24 mouse cellular contexts compared by ENCODE assay signal in the genomic region with DNA sequence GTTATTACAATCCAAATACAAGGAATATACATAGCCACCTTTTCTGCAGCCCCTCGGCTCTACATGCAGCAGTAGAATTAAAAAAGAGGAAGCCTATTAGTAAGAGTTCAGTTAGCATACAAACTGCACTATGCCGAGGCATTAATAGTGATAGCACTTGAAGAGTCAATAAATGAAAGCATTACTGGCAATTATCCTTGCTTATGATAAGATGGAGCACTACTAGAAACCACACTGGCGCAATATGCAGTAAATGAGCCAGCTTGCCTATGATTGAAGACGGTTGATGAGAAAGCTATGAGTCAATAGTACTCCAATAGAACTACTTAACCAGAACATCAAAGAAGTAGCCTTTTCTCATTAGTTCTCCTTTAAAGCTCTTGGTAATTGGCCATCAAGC. TPM values are rescaled to one million over a fixed set of nuclear protein-coding genes. Genes with fewer than 3 reads are reported as not detected.
A peak's percentile ranks its signal among the peaks of the same experiment; 100 is the strongest.
DNase-seq lines count a peak whose midpoint lies in the region; ATAC-seq lines count a peak whose summit lies in the region.
"Had no signal": no experiment of that assay in that cellular context is flagged by ENCODE, and none has a peak within 500 bp of the region (broad histone marks: within the 10 kb centered on the region; RNA-seq: fewer than 3 reads in every experiment).

No protein-coding gene starts in this region.

- H3K27ac ChIP-seq in forebrain, embryonic 14.5 days (ENCODE audit: low read depth, low read length): no peak overlapping the region
- H3K27ac ChIP-seq: embryonic facial prominence, embryonic 13.5 days; embryonic facial prominence, embryonic 15.5 days; forebrain, embryonic 10.5 days; forebrain, embryonic 12.5 days; forebrain, embryonic 15.5 days had no signal

- no peaks in the 10 kb centered on the region for H3K27me3 ChIP-seq in megakaryocyte, embryonic 14.5 days (replicated peaks)
- no peaks in the 10 kb centered on the region for H3K27me3 ChIP-seq in forebrain, embryonic 14.5 days (replicated peaks; ENCODE audit: control insufficient read depth, insufficient read depth, low read length)
- H3K27me3 ChIP-seq: embryonic facial prominence, embryonic 13.5 days; embryonic facial prominence, embryonic 15.5 days; forebrain, embryonic 12.5 days; forebrain, embryonic 15.5 days had no signal

- H3K4me3 ChIP-seq in megakaryocyte, embryonic 14.5 days (replicated peaks): peak overlapping the region; percentile 83
- no peak overlapping the region for H3K4me3 ChIP-seq in forebrain, embryonic 14.5 days (ENCODE audit: low read depth, low read length)
- H3K4me3 ChIP-seq: embryonic facial prominence, embryonic 13.5 days; embryonic facial prominence, embryonic 15.5 days; erythroblast, embryonic 14.5 days; forebrain, embryonic 10.5 days; forebrain, embryonic 12.5 days; forebrain, embryonic 15.5 days had no signal

- H3K4me1 ChIP-seq in megakaryocyte, embryonic 14.5 days: peaks cover 47% of the 10 kb centered on the region
- no peaks in the 10 kb centered on the region for H3K4me1 ChIP-seq in forebrain, embryonic 14.5 days (ENCODE audit: control insufficient read depth, insufficient read depth, low read length)
- H3K4me1 ChIP-seq: embryonic facial prominence, embryonic 13.5 days; embryonic facial prominence, embryonic 15.5 days; forebrain, embryonic 10.5 days; forebrain, embryonic 12.5 days; forebrain, embryonic 15.5 days had no signal

- no peaks in the 10 kb centered on the region for H3K9me3 ChIP-seq in megakaryocyte, embryonic 14.5 days
- H3K9me3 ChIP-seq in forebrain, embryonic 14.5 days (replicated peaks; ENCODE audit: control insufficient read depth, low read length): no peaks in the 10 kb centered on the region
- H3K9me3 ChIP-seq: embryonic facial prominence, embryonic 13.5 days; embryonic facial prominence, embryonic 15.5 days; forebrain, embryonic 10.5 days; forebrain, embryonic 12.5 days; forebrain, embryonic 15.5 days had no signal

- 76% methylated on average over 4 of the region's 4 CpGs for WGBS in forebrain, embryonic 14.5 days

- no peak for ATAC-seq in megakaryocyte, adult 5-6 weeks (ENCODE audit: poor library complexity, severe bottlenecking)
- peak; percentile 18 for ATAC-seq in granulocyte monocyte progenitor cell, adult 5-6 weeks (replicated peaks; ENCODE audit: poor library complexity, severe bottlenecking)
- ATAC-seq in forebrain, embryonic 14.5 days: no peak
- ATAC-seq: CD4-positive, CD25-positive, alpha-beta regulatory T cell, adult 4 months; forebrain, embryonic 15.5 days; forebrain, postnatal 0 days had no signal

- peaks cover 76% of the 10 kb centered on the region for H3K36me3 ChIP-seq in megakaryocyte, embryonic 14.5 days (replicated peaks; ENCODE audit: low read length)
- no peaks in the 10 kb centered on the region for H3K36me3 ChIP-seq in forebrain, embryonic 14.5 days (ENCODE audit: control insufficient read depth, insufficient read depth, low read length)
- H3K36me3 ChIP-seq: embryonic facial prominence, embryonic 13.5 days; embryonic facial prominence, embryonic 15.5 days; forebrain, embryonic 10.5 days; forebrain, embryonic 12.5 days; forebrain, embryonic 15.5 days had no signal

- H3K4me2 ChIP-seq in forebrain, embryonic 14.5 days (ENCODE audit: low read length): no peak overlapping the region
- H3K4me2 ChIP-seq: embryonic facial prominence, embryonic 13.5 days; embryonic facial prominence, embryonic 15.5 days; forebrain, embryonic 12.5 days; forebrain, embryonic 15.5 days had no signal

- H3K9ac ChIP-seq in forebrain, embryonic 14.5 days (ENCODE audit: low read length): no peak overlapping the region
- H3K9ac ChIP-seq: embryonic facial prominence, embryonic 13.5 days; embryonic facial prominence, embryonic 15.5 days; forebrain, embryonic 12.5 days; forebrain, embryonic 15.5 days; forebrain, postnatal 0 days had no signal

- peak; percentile 73 for DNase-seq in MEL-GATA-1-ER (ENCODE audit: extremely low read depth, low read depth)
- DNase-seq in forebrain, embryonic 14.5 days (ENCODE audit: low spot score): no peak
- DNase-seq in c-Kit-positive CD71-positive TER-119-positive erythroid progenitor cells, embryonic 14.5 days (ENCODE audit: low spot score): no peak
- DNase-seq: adrenal gland, adult 2 months; adrenal gland, postnatal 10 days; adrenal gland, postnatal 25 days; B cell, adult 2 months; cerebellum, adult 11-12 months; cerebellum, adult 2 months; cerebellum, adult 9-10 months; cerebellum, postnatal 10 days; cerebellum, postnatal 25 days; embryo, embryonic 11 days; forebrain, postnatal 0 days had no signal

RNA-seq across cellular contexts. Expression of a gene that starts 5.5 kb away (rescaled TPM):
- 24.4 TPM in 1 of 2 replicates, not detected in the other for polyA plus RNA-seq in megakaryocyte, embryonic 14.5 days (2012; ENCODE audit: insufficient read depth, low replicate concordance)
- 54.9 and 56.9 TPM in 2 replicates for total RNA-seq in megakaryocyte, adult 5-6 weeks (2015)
- total RNA-seq in megakaryocyte, adult 5-6 weeks (2017): 57.7 and 63.3 TPM in 2 replicates
- 47.3 and 62.5 TPM in 2 replicates for total RNA-seq in granulocyte monocyte progenitor cell, adult 5-6 weeks (2014; fragmentation: Nextera tagmentation)
- total RNA-seq in granulocyte monocyte progenitor cell, adult 5-6 weeks (2017): 62.3 and 64.4 TPM in 2 replicates
- 0.28 and 0.31 TPM in 2 replicates for polyA plus RNA-seq in forebrain, embryonic 14.5 days (2014; fragmentation: Nextera tagmentation; extraction: Ambion mirVana)

RNA-seq across cellular contexts. Expression of a gene that starts 7.6 kb away (rescaled TPM):
- 18.7 and 134 TPM in 2 replicates for polyA plus RNA-seq in megakaryocyte, embryonic 14.5 days (2012; ENCODE audit: insufficient read depth, low replicate concordance)
- 854 and 930 TPM in 2 replicates for total RNA-seq in megakaryocyte, adult 5-6 weeks (2015)
- 3,467 and 4,087 TPM in 2 replicates for total RNA-seq in megakaryocyte, adult 5-6 weeks (2017)
- total RNA-seq in granulocyte monocyte progenitor cell, adult 5-6 weeks (2014; fragmentation: Nextera tagmentation): 2,214 and 2,262 TPM in 2 replicates
- 3,336 and 5,531 TPM in 2 replicates for total RNA-seq in granulocyte monocyte progenitor cell, adult 5-6 weeks (2017)
- polyA plus RNA-seq in forebrain, embryonic 14.5 days (2014; fragmentation: Nextera tagmentation; extraction: Ambion mirVana): 236 and 310 TPM in 2 replicates

RNA-seq across cellular contexts. Expression of a gene that starts 23.0 kb away (rescaled TPM):
- polyA plus RNA-seq in megakaryocyte, embryonic 14.5 days (2012; ENCODE audit: insufficient read depth, low replicate concordance): 1.5 TPM in 1 of 2 replicates, not detected in the other
- 11.5 and 11.6 TPM in 2 replicates for total RNA-seq in megakaryocyte, adult 5-6 weeks (2015)
- 16.2 and 17.4 TPM in 2 replicates for total RNA-seq in megakaryocyte, adult 5-6 weeks (2017)
- total RNA-seq in granulocyte monocyte progenitor cell, adult 5-6 weeks (2014; fragmentation: Nextera tagmentation): 9.2 and 14.5 TPM in 2 replicates
- 19.7 and 24.1 TPM in 2 replicates for total RNA-seq in granulocyte monocyte progenitor cell, adult 5-6 weeks (2017)
- polyA plus RNA-seq in forebrain, embryonic 14.5 days (2014; fragmentation: Nextera tagmentation; extraction: Ambion mirVana): 2.3 and 3.0 TPM in 2 replicates

RNA-seq across cellular contexts. Expression of a gene that starts 23.1 kb away (rescaled TPM):
- polyA plus RNA-seq in megakaryocyte, embryonic 14.5 days (2012; ENCODE audit: insufficient read depth, low replicate concordance): 1.9 and 11.7 TPM in 2 replicates
- total RNA-seq in megakaryocyte, adult 5-6 weeks (2015): 63.0 and 67.6 TPM in 2 replicates
- total RNA-seq in megakaryocyte, adult 5-6 weeks (2017): 122 and 132 TPM in 2 replicates
- total RNA-seq in granulocyte monocyte progenitor cell, adult 5-6 weeks (2014; fragmentation: Nextera tagmentation): 69.4 and 83.7 TPM in 2 replicates
- total RNA-seq in granulocyte monocyte progenitor cell, adult 5-6 weeks (2017): 155 and 165 TPM in 2 replicates
- polyA plus RNA-seq in forebrain, embryonic 14.5 days (2014; fragmentation: Nextera tagmentation; extraction: Ambion mirVana): 108 and 109 TPM in 2 replicates

RNA-seq across cellular contexts. Expression of a gene that starts 36.2 kb away (rescaled TPM):
- polyA plus RNA-seq in megakaryocyte, embryonic 14.5 days (2012; ENCODE audit: insufficient read depth, low replicate concordance): 4.0 TPM in 1 of 2 replicates, not detected in the other
- 37.9 and 39.1 TPM in 2 replicates for total RNA-seq in megakaryocyte, adult 5-6 weeks (2015)
- 43.6 and 45.0 TPM in 2 replicates for total RNA-seq in megakaryocyte, adult 5-6 weeks (2017)
- total RNA-seq in granulocyte monocyte progenitor cell, adult 5-6 weeks (2014; fragmentation: Nextera tagmentation): 87.1 and 92.8 TPM in 2 replicates
- total RNA-seq in granulocyte monocyte progenitor cell, adult 5-6 weeks (2017): 166 and 192 TPM in 2 replicates
- 53.8 and 55.2 TPM in 2 replicates for polyA plus RNA-seq in forebrain, embryonic 14.5 days (2014; fragmentation: Nextera tagmentation; extraction: Ambion mirVana)
